Mouse (Mus musculus) liver, adult 2 months (tissue): ENCODE results near the gene Olfr1487. TPM values are rescaled to one million over a fixed set of nuclear protein-coding genes. Genes with fewer than 3 reads are reported as not detected.
"Not testable (repeated sequence)": the region's sequence is repeated elsewhere in the genome, so short reads cannot be mapped to it uniquely, and the experiment has no call there.

Experiments
- DNase-seq: peaks from one replicate; pipeline ENCODE4 v3.0.0-alpha.2; 2011; ENCODE audit warnings: low read depth, low spot score; ENCODE audit errors: extremely low read depth
- H3K27ac ChIP-seq: fragments of 200-500 bp; replicated peaks from 2 replicates; pipeline ENCODE4 v1.5.1; 2012; ENCODE audit warnings: low read depth, mild to moderate bottlenecking, control low read depth, inconsistent platforms, low read length; ENCODE audit not compliant: insufficient read depth
- H3K27me3 ChIP-seq: fragments of 200-500 bp; 2 replicates; pipeline ENCODE4 v1.6.1; 2012; ENCODE audit warnings: mild to moderate bottlenecking, moderate library complexity, low read length, inconsistent platforms; ENCODE audit not compliant: control insufficient read depth, insufficient read depth
- H3K36me3 ChIP-seq: fragments of 200-500 bp; 2 replicates; pipeline ENCODE4 v1.6.1; 2012; ENCODE audit warnings: low read length, inconsistent platforms; ENCODE audit not compliant: control insufficient read depth, insufficient read depth
- H3K4me1 ChIP-seq: fragments of 200-500 bp; 2 replicates; pipeline ENCODE4 v1.6.1; 2011; ENCODE audit warnings: low read length; ENCODE audit not compliant: control insufficient read depth, insufficient read depth
- H3K4me3 ChIP-seq: fragments of 200-500 bp; 2 replicates; pipeline ENCODE4 v1.5.1; 2011; ENCODE audit warnings: low read depth, mild to moderate bottlenecking, control low read depth, low read length, moderate library complexity; ENCODE audit not compliant: insufficient read depth
- H3K79me2 ChIP-seq: fragments of 200-500 bp; 2 replicates; pipeline ENCODE4 v1.6.1; 2012; ENCODE audit warnings: inconsistent platforms, mild to moderate bottlenecking, low read length, moderate library complexity; ENCODE audit not compliant: control insufficient read depth, insufficient read depth
- H3K9ac ChIP-seq: fragments of 200-500 bp; 2 replicates; pipeline ENCODE4 v1.6.1; 2012; ENCODE audit warnings: low read depth, mild to moderate bottlenecking, control low read depth, inconsistent platforms, low read length
- CTCF ChIP-seq: fragments of 200-500 bp; IDR thresholded peaks from 2 replicates; pipeline ENCODE4 v1.5.1; 2011; ENCODE audit warnings: low read depth, low read length, control low read depth
- POLR2A ChIP-seq: fragments of 200-500 bp; IDR thresholded peaks from 2 replicates; pipeline ENCODE4 v1.6.1; 2011; ENCODE audit warnings: low read length, control low read depth; ENCODE audit not compliant: insufficient read depth; ENCODE audit errors: extremely low read depth
- WGBS: fragments of 180-500 bp; shearing (Covaris S2); methylation state at CpG from one replicate; pipeline ENCODE4 v1.1.7; 2018; 5-methylcytosine and 5-hydroxymethylcytosine counted together
- polyA plus RNA-seq: library from polyadenylated mRNA; depleted of rRNA; stranded (reverse); fragments of >200 nt; gene quantifications from 2 replicates; pipeline ENCODE4 v1.2.3, GENCODE M21; 2012; rRNA removed
- total RNA-seq: library from RNA; depleted of rRNA; stranded (reverse); fragments of >200 nt; gene quantifications from 2 replicates; pipeline ENCODE4 v1.2.3, GENCODE M21; 2014; rRNA removed

The Olfr1487 gene
- total RNA-seq: not detected in 2 replicates
- polyA plus RNA-seq: not detected in 2 replicates

DNA sequence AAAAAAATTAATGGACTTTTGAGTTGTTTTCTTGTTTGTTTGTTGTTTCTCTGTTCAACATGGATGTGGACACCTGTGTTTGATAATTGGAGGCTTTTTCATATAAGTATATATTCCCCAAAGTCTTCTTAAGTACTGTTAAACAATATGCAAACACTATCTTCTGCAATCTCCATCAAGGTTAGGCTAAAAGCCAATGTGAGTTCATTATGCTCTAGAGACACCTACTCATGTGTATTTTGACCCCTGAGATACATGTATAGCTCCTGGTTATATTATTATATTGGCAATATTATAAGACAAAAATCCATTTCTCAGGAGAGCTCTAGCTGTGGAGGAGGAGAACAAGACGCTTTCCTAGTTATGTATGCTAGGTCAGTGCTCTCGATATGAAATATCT, at the start of gene Olfr1487:
Gene Olfr1487 (plus strand): TSS at position 301 of the 400 bp plus-strand sequence.
- not testable (repeated sequence) for H3K27me3 ChIP-seq, H3K36me3 ChIP-seq, H3K4me3 ChIP-seq, DNase-seq, H3K79me2 ChIP-seq, H3K27ac ChIP-seq, H3K4me1 ChIP-seq, H3K9ac ChIP-seq
- 86% methylated on average over 2 of the region's 2 CpGs for WGBS

DNA sequence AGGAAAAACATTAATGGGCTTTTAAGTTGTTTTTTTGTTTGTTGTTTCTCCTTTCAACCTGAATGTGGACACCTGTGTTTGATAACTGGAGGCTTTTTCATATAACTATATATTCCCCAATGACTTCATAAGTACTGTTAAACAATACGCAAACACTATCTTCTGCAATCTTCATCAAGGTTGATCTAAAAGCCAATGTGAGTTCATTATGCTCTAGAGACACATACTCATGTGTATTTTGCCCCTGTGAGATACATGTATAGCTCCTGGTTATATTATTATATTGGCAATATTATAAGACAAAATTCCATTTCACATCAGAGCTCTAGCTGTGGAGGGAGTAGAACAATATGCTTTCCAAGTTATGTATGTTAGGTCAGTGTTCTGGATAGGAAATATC, 34.0 kb upstream of the Olfr1487 start, which contains the start of gene Olfr1484:
Gene Olfr1484 (plus strand): TSS at position 301 of the 400 bp plus-strand sequence.
- H3K79me2 ChIP-seq: no peaks in the 10 kb centered on the region
- TF ChIP-seq CTCF (no peak), POLR2A (no peak)
- H3K9ac ChIP-seq: no peak within 1 kb of the TSS
- H3K4me3 ChIP-seq: no peak within 1 kb of the TSS
- no peaks in the 10 kb centered on the region for H3K4me1 ChIP-seq
- DNase-seq: no peak
- no peaks in the 10 kb centered on the region for H3K27me3 ChIP-seq
- WGBS: 87% methylated on average over 1 of the region's 1 CpGs
- no peak within 1 kb of the TSS for H3K27ac ChIP-seq
- H3K36me3 ChIP-seq: no peaks in the 10 kb centered on the region

- no peak for DNase-seq
- H3K36me3 ChIP-seq: no peaks in the 10 kb centered on the region
- H3K4me3 ChIP-seq: no peak within 1 kb of the TSS
- no peaks in the 10 kb centered on the region for H3K4me1 ChIP-seq
- H3K27me3 ChIP-seq: no peaks in the 10 kb centered on the region
- no peak within 1 kb of the TSS for H3K9ac ChIP-seq
- TF ChIP-seq CTCF: no peak
- TF ChIP-seq POLR2A: no peak
- WGBS: 83% methylated on average over 1 of the region's 1 CpGs
- no peaks in the 10 kb centered on the region for H3K79me2 ChIP-seq
- H3K27ac ChIP-seq: no peak within 1 kb of the TSS
Measured at GRCm38 (mm10) chr19:13631321-13631720, 14.1 kb downstream of the Olfr1487 start, which contains the start of gene Olfr1489. Olfr1489 (plus strand) TSS chr19:13631621.

GRCm38 (mm10) chr19:13650791-13651190, 33.6 kb downstream of the Olfr1487 start, which contains the start of gene Olfr1490:
Olfr1490 (plus strand) TSS chr19:13651091.
- Histone ChIP-seq H3K27me3 (no peaks in the 10 kb centered on the region), H3K4me3 (no peak within 1 kb of the TSS), H3K9ac (no peak within 1 kb of the TSS), H3K79me2 (no peaks in the 10 kb centered on the region), H3K27ac (no peak within 1 kb of the TSS), H3K36me3 (no peaks in the 10 kb centered on the region), H3K4me1 (no peaks in the 10 kb centered on the region)
- TF ChIP-seq CTCF: no peak
- no peak for TF ChIP-seq POLR2A
- WGBS: 53% methylated on average over 1 of the region's 1 CpGs
- DNase-seq: no peak

Other genes starting within 250 kb of the Olfr1487 start
- not detected in 2 replicates for gene Olfr1469, start 209.5 kb upstream of the Olfr1487 start, total RNA-seq
- gene Olfr1469, start 209.5 kb upstream of the Olfr1487 start, polyA plus RNA-seq: not detected in 2 replicates
- not detected in 2 replicates for gene Olfr1471, start 174.0 kb upstream of the Olfr1487 start, total RNA-seq
- gene Olfr1471, start 174.0 kb upstream of the Olfr1487 start, polyA plus RNA-seq: not detected in 2 replicates
- gene Olfr1472, start 161.3 kb upstream of the Olfr1487 start, total RNA-seq: not detected in 2 replicates
- gene Olfr1472, start 161.3 kb upstream of the Olfr1487 start, polyA plus RNA-seq: not detected in 2 replicates
- gene Olfr1474, start 147.8 kb upstream of the Olfr1487 start, total RNA-seq: not detected in 2 replicates
- not detected in 2 replicates for gene Olfr1474, start 147.8 kb upstream of the Olfr1487 start, polyA plus RNA-seq
- gene Olfr1475, start 137.2 kb upstream of the Olfr1487 start, total RNA-seq: not detected in 2 replicates
- not detected in 2 replicates for gene Olfr1475, start 137.2 kb upstream of the Olfr1487 start, polyA plus RNA-seq
- gene Olfr1477, start 116.8 kb upstream of the Olfr1487 start, total RNA-seq: not detected in 2 replicates
- not detected in 2 replicates for gene Olfr1477, start 116.8 kb upstream of the Olfr1487 start, polyA plus RNA-seq
- gene Olfr1480, start 89.5 kb upstream of the Olfr1487 start, total RNA-seq: not detected in 2 replicates
- not detected in 2 replicates for gene Olfr1480, start 89.5 kb upstream of the Olfr1487 start, polyA plus RNA-seq
- gene Olfr1484, start 33.9 kb upstream of the Olfr1487 start, total RNA-seq: not detected in 2 replicates
- not detected in 2 replicates for gene Olfr1484, start 33.9 kb upstream of the Olfr1487 start, polyA plus RNA-seq
- not detected in 2 replicates for gene Olfr1489, start 14.2 kb downstream of the Olfr1487 start, total RNA-seq
- gene Olfr1489, start 14.2 kb downstream of the Olfr1487 start, polyA plus RNA-seq: not detected in 2 replicates
- not detected in 2 replicates for gene Olfr1490, start 33.7 kb downstream of the Olfr1487 start, total RNA-seq
- gene Olfr1490, start 33.7 kb downstream of the Olfr1487 start, polyA plus RNA-seq: not detected in 2 replicates
- not detected in 2 replicates for gene Olfr1491, start 79.9 kb downstream of the Olfr1487 start, total RNA-seq
- not detected in 2 replicates for gene Olfr1491, start 79.9 kb downstream of the Olfr1487 start, polyA plus RNA-seq
- not detected in 2 replicates for gene Olfr1493-ps1, start 105.9 kb downstream of the Olfr1487 start, total RNA-seq
- gene Olfr1493-ps1, start 105.9 kb downstream of the Olfr1487 start, polyA plus RNA-seq: not detected in 2 replicates
- gene Olfr1494, start 122.4 kb downstream of the Olfr1487 start, total RNA-seq: not detected in 2 replicates
- gene Olfr1494, start 122.4 kb downstream of the Olfr1487 start, polyA plus RNA-seq: not detected in 2 replicates
- not detected in 2 replicates for gene Olfr1495, start 147.2 kb downstream of the Olfr1487 start, total RNA-seq
- not detected in 2 replicates for gene Olfr1495, start 147.2 kb downstream of the Olfr1487 start, polyA plus RNA-seq
- not detected in 2 replicates for gene Olfr1496, start 160.5 kb downstream of the Olfr1487 start, total RNA-seq
- gene Olfr1496, start 160.5 kb downstream of the Olfr1487 start, polyA plus RNA-seq: not detected in 2 replicates
- not detected in 2 replicates for gene Olfr1497, start 180.8 kb downstream of the Olfr1487 start, total RNA-seq
- gene Olfr1497, start 180.8 kb downstream of the Olfr1487 start, polyA plus RNA-seq: not detected in 2 replicates
- not detected in 2 replicates for gene Olfr1499, start 202.1 kb downstream of the Olfr1487 start, total RNA-seq
- not detected in 2 replicates for gene Olfr1499, start 202.1 kb downstream of the Olfr1487 start, polyA plus RNA-seq
- not detected in 2 replicates for gene Olfr1500, start 213.1 kb downstream of the Olfr1487 start, total RNA-seq
- gene Olfr1500, start 213.1 kb downstream of the Olfr1487 start, polyA plus RNA-seq: not detected in 2 replicates
- gene Olfr1501, start 233.3 kb downstream of the Olfr1487 start, total RNA-seq: not detected in 2 replicates
- not detected in 2 replicates for gene Olfr1501, start 233.3 kb downstream of the Olfr1487 start, polyA plus RNA-seq
- not detected in 2 replicates for gene Olfr1502, start 244.4 kb downstream of the Olfr1487 start, total RNA-seq
- not detected in 2 replicates for gene Olfr1502, start 244.4 kb downstream of the Olfr1487 start, polyA plus RNA-seq